Mouse (Mus musculus) thymus, adult 2 months (tissue): ENCODE data around the gene Gm49342. TPM values are rescaled to one million over a fixed set of nuclear protein-coding genes. Genes with fewer than 3 reads are reported as not detected.

Source experiments
- DNase-seq: peaks from one replicate; pipeline ENCODE4 v3.0.0; 2021
- H3K27ac ChIP-seq: fragments of 200-500 bp; 2 replicates; pipeline ENCODE4 v1.5.1; 2012; ENCODE audit warnings: low read length, control low read depth; ENCODE audit not compliant: control insufficient read depth, insufficient read depth
- H3K27me3 ChIP-seq: fragments of 200-500 bp; 2 replicates; pipeline ENCODE4 v1.6.1; 2012; ENCODE audit warnings: mild to moderate bottlenecking, low read length, moderate library complexity, mixed read lengths; ENCODE audit not compliant: control insufficient read depth, insufficient read depth
- H3K36me3 ChIP-seq: fragments of 200-500 bp; 2 replicates; pipeline ENCODE4 v1.6.1; 2012; ENCODE audit warnings: mild to moderate bottlenecking, low read length, moderate library complexity; ENCODE audit not compliant: control insufficient read depth, insufficient read depth
- H3K4me1 ChIP-seq: fragments of 200-500 bp; replicated peaks from 2 replicates; pipeline ENCODE4 v1.6.1; 2012; ENCODE audit warnings: low read length; ENCODE audit not compliant: control insufficient read depth, insufficient read depth
- H3K4me3 ChIP-seq: fragments of 200-500 bp; 2 replicates; pipeline ENCODE4 v1.5.1; 2012; ENCODE audit warnings: mild to moderate bottlenecking, low read length, control low read depth, moderate library complexity; ENCODE audit not compliant: control insufficient read depth, insufficient read depth
- CTCF ChIP-seq: fragments of 200-500 bp; IDR thresholded peaks from 2 replicates; pipeline ENCODE4 v1.5.1; 2012; ENCODE audit warnings: mild to moderate bottlenecking, control low read depth, low read length, moderate library complexity, borderline replicate concordance; ENCODE audit not compliant: control insufficient read depth, poor library complexity, insufficient read depth; ENCODE audit errors: extremely low read depth
- POLR2A ChIP-seq: fragments of 200-500 bp; IDR thresholded peaks from 2 replicates; pipeline ENCODE4 v1.6.1; 2012; ENCODE audit warnings: mild to moderate bottlenecking, low read length, control low read depth, moderate library complexity; ENCODE audit not compliant: control insufficient read depth, poor library complexity, insufficient read depth; ENCODE audit errors: extremely low read depth
- WGBS: fragments of 180-500 bp; shearing (Covaris S2); methylation state at CpG from one replicate; pipeline ENCODE4 v1.1.7; 2018; 5-methylcytosine and 5-hydroxymethylcytosine counted together
- polyA plus RNA-seq: library from polyadenylated mRNA; depleted of rRNA; stranded (reverse); fragments of >200 nt; gene quantifications from 2 replicates; pipeline ENCODE4 v1.2.3, GENCODE M21; 2012; rRNA removed

Gene Gm49342
- polyA plus RNA-seq, 1 experiment: 20.1 TPM

DNA sequence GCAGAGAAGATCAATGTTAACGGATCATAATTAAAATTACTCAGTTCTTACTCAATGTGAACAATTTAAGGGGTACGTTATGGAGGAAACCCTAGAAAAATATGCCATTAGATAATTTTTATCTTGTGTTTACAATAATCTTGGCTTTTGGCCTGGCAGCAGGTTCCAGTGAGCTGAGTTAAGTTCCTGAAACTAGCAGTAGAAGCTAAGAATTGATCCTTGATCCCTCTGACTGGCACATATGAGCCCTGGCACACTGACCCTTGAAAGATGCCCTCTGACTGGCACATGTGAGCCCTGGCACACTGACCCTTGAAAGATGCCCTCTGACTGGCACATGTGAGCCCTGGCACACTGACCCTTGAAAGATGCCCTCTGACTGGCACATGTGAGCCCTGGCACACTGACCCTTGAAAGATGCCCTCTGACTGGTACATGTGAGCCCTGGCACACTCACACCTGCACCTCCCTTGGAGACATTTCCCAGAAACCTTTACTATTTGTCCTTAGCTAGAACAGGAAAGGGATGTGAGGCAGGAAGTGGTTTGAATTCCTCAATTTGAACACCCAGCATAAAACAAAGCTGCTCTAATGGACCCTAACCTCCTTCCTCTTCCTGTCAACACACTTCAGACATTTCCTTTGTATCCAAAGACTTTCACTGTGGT, 53.8 kb downstream of the Gm49342 start:
- no peaks in the 10 kb centered on the region for H3K36me3 ChIP-seq
- no peak overlapping the region for H3K27ac ChIP-seq
- H3K4me3 ChIP-seq: no peak overlapping the region
- WGBS: 83% methylated on average over 2 of the region's 2 CpGs
- no peaks in the 10 kb centered on the region for H3K27me3 ChIP-seq
- DNase-seq: no peak
- peaks cover 3% of the 10 kb centered on the region for H3K4me1 ChIP-seq
- TF ChIP-seq CTCF (no peak), POLR2A (no peak)

GRCm38 (mm10) chr14:51007152-51007801, 63.0 kb downstream of the Gm49342 start, which contains the start of gene Rnase10:
Rnase10 (plus strand) TSS chr14:51007751.
- H3K4me1 ChIP-seq: no peaks in the 10 kb centered on the region; the same call in 1 of the 2 replicates
- TF ChIP-seq CTCF (no peak), POLR2A (no peak)
- H3K27me3 ChIP-seq: no peaks in the 10 kb centered on the region
- H3K36me3 ChIP-seq: no peaks in the 10 kb centered on the region
- no peak within 1 kb of the TSS for H3K4me3 ChIP-seq
- no peak for DNase-seq
- WGBS: 83% methylated on average over 8 of the region's 8 CpGs
- peak within 1 kb of the TSS; percentile 13; the same call in 1 of the 2 replicates for H3K27ac ChIP-seq

GRCm38 (mm10) chr14:51007914-51008713, 63.8 kb downstream of the Gm49342 start:
- no peak for TF ChIP-seq POLR2A
- DNase-seq: no peak
- Histone ChIP-seq H3K4me3 (no peak overlapping the region), H3K4me1 (no peaks in the 10 kb centered on the region; the same call in 1 of the 2 replicates), H3K27ac (peak overlapping the region; percentile 13; the same call in 1 of the 2 replicates), H3K27me3 (no peaks in the 10 kb centered on the region), H3K36me3 (no peaks in the 10 kb centered on the region)
- WGBS: 52% methylated on average over 13 of the region's 13 CpGs

DNA sequence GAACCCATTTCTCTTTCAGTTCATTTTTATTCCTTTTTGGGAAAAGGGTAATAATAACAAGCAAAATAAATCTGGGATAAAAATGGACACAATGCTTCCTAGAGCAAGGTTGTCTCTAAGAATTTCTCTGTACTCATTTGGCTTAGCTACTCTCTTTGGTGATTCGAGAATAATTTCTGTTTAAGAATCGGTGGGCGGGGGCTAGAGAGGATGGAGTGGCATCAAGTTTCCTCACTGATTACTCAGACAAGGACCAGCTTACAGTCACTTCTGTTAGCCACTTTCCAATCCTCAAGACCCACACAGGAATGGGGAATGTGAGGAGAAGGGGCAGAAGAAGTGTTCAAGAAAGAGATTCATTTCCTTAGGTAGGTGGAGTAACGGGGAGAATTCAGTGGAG, 64.5 kb downstream of the Gm49342 start:
- no peaks in the 10 kb centered on the region for H3K36me3 ChIP-seq
- WGBS: 79% methylated on average over 4 of the region's 4 CpGs
- TF ChIP-seq POLR2A: no peak
- no peak overlapping the region for H3K4me3 ChIP-seq
- no peak overlapping the region for H3K27ac ChIP-seq
- no peak for DNase-seq
- H3K4me1 ChIP-seq: no peaks in the 10 kb centered on the region; the same call in 1 of the 2 replicates
- H3K27me3 ChIP-seq: no peaks in the 10 kb centered on the region

- WGBS: 95% methylated on average over 6 of the region's 6 CpGs
- Histone ChIP-seq H3K36me3 (no peaks in the 10 kb centered on the region), H3K27ac (no peak overlapping the region), H3K4me1 (no peaks in the 10 kb centered on the region; the same call in 1 of the 2 replicates), H3K27me3 (no peaks in the 10 kb centered on the region), H3K4me3 (no peak overlapping the region)
- TF ChIP-seq POLR2A: no peak
- TF ChIP-seq CTCF: no peak
- DNase-seq: no peak
These were observed 65.3 kb downstream of the Gm49342 start for GRCm38 (mm10) chr14:51009572-51009971.

Other genes with a start within 250 kb of the Gm49342 start
- not detected in 2 replicates for gene Olfr748, start 237.1 kb upstream of the Gm49342 start, polyA plus RNA-seq
- gene Olfr749, start 199.4 kb upstream of the Gm49342 start, polyA plus RNA-seq: not detected in 2 replicates
- 48.4 and 50.5 TPM in 2 replicates for gene Ttc5, start 159.0 kb upstream of the Gm49342 start, polyA plus RNA-seq
- gene Ccnb1ip1, start 136.8 kb upstream of the Gm49342 start, polyA plus RNA-seq: not detected in 2 replicates
- gene Parp2, start 136.7 kb upstream of the Gm49342 start, polyA plus RNA-seq: 24.6 and 25.3 TPM in 2 replicates
- gene Tep1, start 74.0 kb upstream of the Gm49342 start, polyA plus RNA-seq: 29.0 and 32.2 TPM in 2 replicates
- 0.31 and 1.0 TPM in 2 replicates for gene Klhl33, start 47.0 kb upstream of the Gm49342 start, polyA plus RNA-seq
- gene Osgep, start 19.6 kb upstream of the Gm49342 start, polyA plus RNA-seq: 131 and 143 TPM in 2 replicates
- gene Apex1, start 19.5 kb upstream of the Gm49342 start, polyA plus RNA-seq: 44.5 and 54.1 TPM in 2 replicates
- 90.8 and 93.2 TPM in 2 replicates for gene Pip4p1, start 13.7 kb upstream of the Gm49342 start, polyA plus RNA-seq
- 29.1 and 33.6 TPM in 2 replicates for gene Pnp, start 13.4 kb upstream of the Gm49342 start, polyA plus RNA-seq
- 0.71 and 0.93 TPM in 2 replicates for gene Pnp2, start 11.5 kb downstream of the Gm49342 start, polyA plus RNA-seq
- gene Rnase10, start 63.2 kb downstream of the Gm49342 start, polyA plus RNA-seq: 0.05 and 0.13 TPM in 2 replicates
- not detected in 2 replicates for gene Rnase9, start 97.4 kb downstream of the Gm49342 start, polyA plus RNA-seq
- not detected in 2 replicates for gene Rnase11, start 105.6 kb downstream of the Gm49342 start, polyA plus RNA-seq
- gene Rnase12, start 113.1 kb downstream of the Gm49342 start, polyA plus RNA-seq: 0.31 and 0.49 TPM in 2 replicates
- gene Olfr750, start 129.9 kb downstream of the Gm49342 start, polyA plus RNA-seq: 0.11 TPM in 1 of 2 replicates, not detected in the other
- gene Rnase4, start 146.6 kb downstream of the Gm49342 start, polyA plus RNA-seq: 33.2 and 52.1 TPM in 2 replicates
- gene Ang, start 146.6 kb downstream of the Gm49342 start, polyA plus RNA-seq: 5.3 and 7.5 TPM in 2 replicates
- gene Eddm3b, start 169.9 kb downstream of the Gm49342 start, polyA plus RNA-seq: not detected in 2 replicates
- 14.2 and 19.1 TPM in 2 replicates for gene Rnase6, start 179.4 kb downstream of the Gm49342 start, polyA plus RNA-seq
- 5.2 and 6.4 TPM in 2 replicates for gene Rnase1, start 202.3 kb downstream of the Gm49342 start, polyA plus RNA-seq
- not detected in 2 replicates for gene Rnase2b, start 217.7 kb downstream of the Gm49342 start, polyA plus RNA-seq